Mouse (Mus musculus): Measurements from ENCODE around the gene Atp11c. TPM values are rescaled to one million over a fixed set of nuclear protein-coding genes. Genes with fewer than 3 reads are reported as not detected.
A peak's percentile ranks its signal among the peaks of the same experiment; 100 is the strongest.

The Atp11c gene
- polyA plus RNA-seq, 1 experiment from 2014 or later, result 2.4 TPM

DNA sequence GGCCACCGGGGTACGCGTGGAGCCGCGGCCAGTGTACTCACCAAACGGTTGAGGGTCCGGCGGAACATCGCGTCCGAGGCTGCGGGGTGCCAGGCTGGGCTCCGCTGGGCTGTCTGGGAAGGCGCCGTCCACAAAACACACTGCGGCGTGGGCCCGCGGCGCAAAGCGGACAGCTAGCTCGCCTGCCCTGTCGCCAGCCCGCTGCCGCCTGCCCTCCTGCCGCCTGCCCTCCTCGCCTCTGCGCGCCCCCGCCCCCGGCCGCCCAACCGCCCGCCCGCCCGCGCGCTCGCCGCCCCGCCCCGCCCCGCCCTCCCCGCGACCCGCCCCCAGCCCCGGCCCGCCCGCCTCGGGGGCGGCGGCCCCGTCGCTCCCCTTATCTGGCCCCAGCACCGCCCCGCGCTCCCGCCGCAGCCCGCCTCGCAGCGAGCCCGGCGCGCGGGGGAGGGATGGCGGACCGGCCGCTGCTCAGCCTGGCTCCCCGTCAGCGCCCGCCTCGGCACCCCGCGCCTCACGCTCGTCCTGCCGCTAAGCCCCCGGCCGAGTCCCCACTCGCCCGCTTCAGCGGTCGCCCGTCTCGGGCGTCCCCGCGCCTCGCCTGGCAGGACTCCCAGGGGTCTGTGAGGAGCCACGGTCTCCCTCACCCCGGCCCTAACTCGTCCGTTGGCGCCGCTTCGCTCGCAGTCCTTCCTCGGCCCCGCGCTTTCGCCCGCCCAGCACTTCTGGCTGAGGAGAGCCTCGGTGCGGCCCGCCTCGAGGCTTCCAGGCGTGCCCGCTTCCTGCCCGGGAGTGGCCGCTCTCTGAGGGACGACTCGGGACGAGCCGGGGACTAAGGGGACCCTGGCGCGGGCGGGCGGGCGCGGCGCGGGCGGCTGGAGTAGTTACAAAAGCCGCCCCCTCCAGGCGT, 188.5 kb downstream of the Atp11c start:
- Histone ChIP-seq H3K4me1 (replicated peaks; ENCODE audit: control insufficient read depth, insufficient read depth, low read length) (no peaks in the 10 kb centered on the region), H3K4me3 (ENCODE audit: low read depth, low read length) (peak overlapping the region; percentile 58), H3K27ac (ENCODE audit: low read depth, low read length) (peak overlapping the region; percentile 96), H3K9ac (ENCODE audit: low read depth, low read length) (peak overlapping the region; percentile 83), H3K9me3 (ENCODE audit: control insufficient read depth) (no peaks in the 10 kb centered on the region), H3K36me3 (ENCODE audit: control insufficient read depth, insufficient read depth) (no peaks in the 10 kb centered on the region), H3K27me3 (replicated peaks; ENCODE audit: control insufficient read depth, insufficient read depth, low read length) (no peaks in the 10 kb centered on the region), H3K4me2 (replicated peaks; ENCODE audit: low read depth) (peak overlapping the region; percentile 78)
- TF ChIP-seq CTCF (IDR thresholded peaks at IDR 0.05; ENCODE audit: low read depth), result no peak
- peak; percentile 83 for ATAC-seq
- WGBS, result 19% methylated on average over 73 of the region's 126 CpGs

DNA sequence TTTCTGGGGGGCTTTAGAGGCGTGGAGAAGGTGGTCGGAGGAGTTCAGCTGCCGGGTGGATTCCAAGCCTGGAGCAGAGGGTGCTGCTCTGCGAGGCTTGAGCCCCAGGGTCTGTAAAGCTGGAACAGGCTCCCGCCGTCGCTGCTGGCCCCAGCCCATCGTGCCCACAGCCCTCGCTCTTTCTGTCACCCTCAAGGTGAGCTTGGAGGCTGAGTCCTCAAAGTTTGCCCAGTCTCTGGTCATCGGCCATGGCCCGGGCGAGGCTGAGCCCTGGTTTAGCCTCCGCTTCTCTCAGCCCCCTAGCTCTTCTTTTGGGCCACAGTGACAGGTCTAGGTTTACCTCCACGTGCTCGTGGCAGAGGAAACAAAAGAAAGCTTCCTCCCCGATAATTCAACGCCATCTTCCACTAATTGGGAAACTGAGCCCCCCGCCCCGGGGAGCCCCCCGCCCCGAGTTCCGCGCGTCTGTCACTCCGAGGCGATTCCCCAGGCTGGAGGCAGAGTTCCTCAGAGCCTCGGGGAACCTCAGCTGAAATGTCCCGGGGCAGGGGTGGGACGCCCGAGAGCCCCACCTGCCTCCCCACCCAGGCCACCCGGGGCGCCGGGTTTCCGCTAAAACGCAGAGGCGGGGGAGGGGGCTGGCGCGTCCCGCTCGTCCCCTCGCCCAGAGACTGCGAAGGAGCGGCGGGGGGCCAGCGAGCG, 189.3 kb downstream of the Atp11c start:
- Histone ChIP-seq H3K27me3 (replicated peaks; ENCODE audit: control insufficient read depth, insufficient read depth, low read length) (no peaks in the 10 kb centered on the region), H3K4me1 (replicated peaks; ENCODE audit: control insufficient read depth, insufficient read depth, low read length) (no peaks in the 10 kb centered on the region), H3K9ac (ENCODE audit: low read depth, low read length) (peak overlapping the region; percentile 83; the same call in 1 of the 2 replicates), H3K9me3 (ENCODE audit: control insufficient read depth) (no peaks in the 10 kb centered on the region), H3K27ac (ENCODE audit: low read depth, low read length) (no peak overlapping the region), H3K4me3 (ENCODE audit: low read depth, low read length) (peak overlapping the region; percentile 58), H3K36me3 (ENCODE audit: control insufficient read depth, insufficient read depth) (no peaks in the 10 kb centered on the region), H3K4me2 (replicated peaks; ENCODE audit: low read depth) (peak overlapping the region; percentile 78)
- peak; percentile 16 for ATAC-seq
- 21% methylated on average over 39 of the region's 46 CpGs for WGBS
- TF ChIP-seq CTCF (IDR thresholded peaks at IDR 0.05; ENCODE audit: low read depth), result no peak

DNA sequence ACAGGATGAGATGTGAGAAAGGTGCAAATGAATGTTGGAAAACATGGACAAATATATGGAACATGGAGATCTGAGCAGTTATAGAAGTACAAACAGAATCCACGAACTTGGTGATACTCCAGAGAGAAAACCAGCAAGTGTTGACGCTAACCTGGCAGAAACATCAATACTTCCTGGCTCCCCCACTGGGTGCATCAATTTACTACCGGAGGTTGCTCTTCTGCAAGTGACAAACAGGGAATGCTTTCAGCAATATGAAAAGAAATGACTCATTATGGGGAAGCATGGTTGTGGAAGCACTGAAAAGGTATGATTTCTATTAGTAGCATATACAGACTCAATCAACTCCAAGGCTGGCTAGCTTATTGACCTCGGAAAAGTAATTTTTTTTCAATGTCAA, 198.2 kb downstream of the Atp11c start:
- no peak for ATAC-seq
- Histone ChIP-seq H3K9ac (ENCODE audit: low read depth, low read length) (no peak overlapping the region), H3K27me3 (replicated peaks; ENCODE audit: control insufficient read depth, insufficient read depth, low read length) (no peaks in the 10 kb centered on the region), H3K36me3 (ENCODE audit: control insufficient read depth, insufficient read depth) (no peaks in the 10 kb centered on the region), H3K27ac (ENCODE audit: low read depth, low read length) (no peak overlapping the region), H3K4me2 (replicated peaks; ENCODE audit: low read depth) (no peak overlapping the region), H3K4me3 (ENCODE audit: low read depth, low read length) (no peak overlapping the region), H3K9me3 (ENCODE audit: control insufficient read depth) (no peaks in the 10 kb centered on the region), H3K4me1 (replicated peaks; ENCODE audit: control insufficient read depth, insufficient read depth, low read length) (no peaks in the 10 kb centered on the region)
- 74% methylated on average over 4 of the region's 4 CpGs for WGBS
- TF ChIP-seq CTCF (IDR thresholded peaks at IDR 0.05; ENCODE audit: low read depth), result no peak

DNA sequence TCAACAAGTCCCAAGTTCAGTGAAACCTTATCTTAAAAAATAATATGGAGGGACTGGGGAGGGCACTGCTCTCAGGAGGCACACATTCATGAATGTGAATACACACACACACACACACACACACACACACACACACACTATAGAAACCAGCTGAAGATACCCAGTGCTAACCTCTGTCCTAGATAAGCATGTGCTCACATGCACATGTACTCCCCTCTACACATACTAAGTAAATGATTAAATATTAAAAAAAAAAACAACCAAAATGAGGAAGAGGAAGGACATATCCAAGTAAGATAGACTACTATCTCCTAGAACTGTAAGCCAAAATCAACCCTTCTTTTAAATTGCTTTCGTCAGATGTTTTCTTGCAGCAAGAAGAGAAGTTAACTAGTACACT, 205.6 kb downstream of the Atp11c start:
- Histone ChIP-seq H3K27ac (ENCODE audit: low read depth, low read length) (no peak overlapping the region), H3K4me2 (replicated peaks; ENCODE audit: low read depth) (no peak overlapping the region), H3K4me1 (replicated peaks; ENCODE audit: control insufficient read depth, insufficient read depth, low read length) (no peaks in the 10 kb centered on the region; the same call in 1 of the 2 replicates), H3K4me3 (ENCODE audit: low read depth, low read length) (no peak overlapping the region), H3K9ac (ENCODE audit: low read depth, low read length) (no peak overlapping the region), H3K36me3 (ENCODE audit: control insufficient read depth, insufficient read depth) (no peaks in the 10 kb centered on the region), H3K27me3 (replicated peaks; ENCODE audit: control insufficient read depth, insufficient read depth, low read length) (no peaks in the 10 kb centered on the region), H3K9me3 (ENCODE audit: control insufficient read depth) (no peaks in the 10 kb centered on the region)
- no peak for TF ChIP-seq CTCF (IDR thresholded peaks at IDR 0.05; ENCODE audit: low read depth)
- WGBS, result 94% methylated on average over 1 of the region's 1 CpGs
- ATAC-seq, result no peak

DNA sequence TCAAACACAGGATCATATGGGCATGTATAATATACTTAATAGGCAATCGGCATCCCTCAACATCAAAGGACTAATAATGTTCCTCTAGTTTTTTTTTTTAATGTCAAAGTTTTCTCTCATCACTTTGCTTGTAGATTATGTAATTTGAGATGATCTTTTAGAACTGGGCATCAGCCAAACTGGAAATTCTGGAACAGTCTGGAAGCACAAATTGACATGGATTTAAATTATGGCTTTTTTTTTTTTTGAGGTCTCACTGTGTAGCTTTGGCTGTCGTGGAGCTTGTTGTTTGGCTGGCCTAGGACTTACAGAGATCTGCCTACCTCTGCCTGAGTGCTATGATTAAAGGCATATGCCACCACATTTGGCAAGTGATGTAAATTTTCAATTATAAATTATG, 210.8 kb downstream of the Atp11c start:
- H3K9me3 ChIP-seq (ENCODE audit: control insufficient read depth), result no peaks in the 10 kb centered on the region
- no peak for ATAC-seq
- H3K27ac ChIP-seq (ENCODE audit: low read depth, low read length), result no peak overlapping the region
- no peaks in the 10 kb centered on the region; the same call in 1 of the 2 replicates for H3K4me1 ChIP-seq (replicated peaks; ENCODE audit: control insufficient read depth, insufficient read depth, low read length)
- H3K36me3 ChIP-seq (ENCODE audit: control insufficient read depth, insufficient read depth), result no peaks in the 10 kb centered on the region
- no peak overlapping the region for H3K9ac ChIP-seq (ENCODE audit: low read depth, low read length)
- no peak overlapping the region for H3K4me2 ChIP-seq (replicated peaks; ENCODE audit: low read depth)
- 76% methylated on average over 2 of the region's 2 CpGs for WGBS
- H3K4me3 ChIP-seq (ENCODE audit: low read depth, low read length), result no peak overlapping the region
- no peaks in the 10 kb centered on the region for H3K27me3 ChIP-seq (replicated peaks; ENCODE audit: control insufficient read depth, insufficient read depth, low read length)
- TF ChIP-seq CTCF (IDR thresholded peaks at IDR 0.05; ENCODE audit: low read depth), result no peak

DNA sequence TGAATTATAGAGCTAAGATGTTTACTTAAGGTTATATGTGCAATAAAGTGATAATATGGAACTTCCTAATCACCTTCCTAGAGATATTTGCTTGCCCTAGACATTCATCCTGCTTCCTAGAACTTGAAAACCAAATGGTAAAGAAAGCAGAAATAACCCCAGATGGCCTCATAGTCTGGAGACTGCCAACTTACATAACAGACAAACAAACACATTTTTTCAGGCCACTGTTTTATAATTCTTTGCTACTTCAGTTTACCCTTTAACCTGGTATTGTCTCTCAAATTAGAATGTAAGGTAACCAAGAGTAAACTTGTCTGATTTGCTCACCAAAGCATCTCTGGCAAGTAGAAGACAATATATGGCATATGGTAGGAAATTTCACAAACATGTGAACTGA, 212.1 kb downstream of the Atp11c start:
- no peak overlapping the region for H3K9ac ChIP-seq (ENCODE audit: low read depth, low read length)
- no peak overlapping the region for H3K27ac ChIP-seq (ENCODE audit: low read depth, low read length)
- no peak for TF ChIP-seq CTCF (IDR thresholded peaks at IDR 0.05; ENCODE audit: low read depth)
- no peak overlapping the region for H3K4me3 ChIP-seq (ENCODE audit: low read depth, low read length)
- H3K9me3 ChIP-seq (ENCODE audit: control insufficient read depth), result no peaks in the 10 kb centered on the region
- H3K36me3 ChIP-seq (ENCODE audit: control insufficient read depth, insufficient read depth), result no peaks in the 10 kb centered on the region
- H3K27me3 ChIP-seq (replicated peaks; ENCODE audit: control insufficient read depth, insufficient read depth, low read length), result no peaks in the 10 kb centered on the region
- no peaks in the 10 kb centered on the region; the same call in 1 of the 2 replicates for H3K4me1 ChIP-seq (replicated peaks; ENCODE audit: control insufficient read depth, insufficient read depth, low read length)
- ATAC-seq, result no peak
- no peak overlapping the region for H3K4me2 ChIP-seq (replicated peaks; ENCODE audit: low read depth)

Data from intestine, postnatal 0 days (tissue).